Mouse (Mus musculus): Measurements from ENCODE around the gene Jph4. TPM values are rescaled to one million over a fixed set of nuclear protein-coding genes. Genes with fewer than 3 reads are reported as not detected.
A peak's percentile ranks its signal among the peaks of the same experiment; 100 is the strongest.

Jph4 gene
- total RNA-seq, 2 experiments from 2014 or later = not detected

DNA sequence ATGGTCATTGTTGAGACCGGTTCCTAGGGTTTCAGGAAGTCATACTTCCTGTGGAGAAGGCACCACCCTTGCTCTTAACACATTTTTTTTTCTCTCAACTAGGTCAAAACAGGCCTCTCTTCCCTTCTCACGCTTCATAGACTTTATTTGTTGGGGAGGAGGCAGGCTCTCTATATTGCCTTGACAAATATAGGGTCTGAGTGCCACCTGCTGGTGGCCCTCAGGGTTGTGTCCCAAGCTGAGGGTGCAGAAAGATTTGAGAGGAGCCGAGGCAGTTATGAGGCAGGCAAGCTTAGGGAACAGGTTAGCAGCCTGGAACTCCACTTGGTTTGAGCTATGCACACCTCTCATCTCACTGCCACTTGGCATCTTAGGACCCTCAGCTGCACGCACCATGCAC is 18.7 kb downstream of the Jph4 start:
- intact Hi-C loops (cut with DNase I) = loop anchor here (5.0 kb wide), 1 partner anchor 196 kb away; no protein-coding TSS in a partner anchor

DNA sequence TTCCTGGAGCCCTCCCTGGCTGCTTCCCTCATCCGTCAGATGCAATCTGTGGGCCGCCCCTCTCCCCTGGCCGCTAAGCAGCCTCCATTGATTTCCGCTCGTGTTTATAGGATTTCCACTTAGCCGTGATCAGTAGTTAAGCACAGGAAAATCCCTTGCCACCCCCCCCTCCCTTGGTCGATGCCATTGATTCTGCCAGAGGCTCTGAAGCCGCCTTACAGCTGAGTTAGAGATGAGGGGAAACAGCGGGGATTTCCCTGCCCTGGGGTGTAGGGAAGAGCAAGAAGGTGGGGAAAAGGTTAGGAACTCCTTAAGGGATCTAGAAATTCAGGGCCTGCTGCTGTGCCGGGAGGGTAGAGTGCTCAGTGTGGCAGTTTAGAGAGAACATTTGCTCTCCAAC is 19.1 kb downstream of the Jph4 start:
- no peak for DNase-seq (ENCODE audit: low spot score)
- intact Hi-C loops (cut with DNase I) = loop anchor here (1.0 to 5.0 kb wide), 2 partner anchors 73 to 195 kb away; no protein-coding TSS in a partner anchor

More for the DNA sequence above, 18.7 kb downstream of the Jph4 start:
- DNase-seq (ENCODE audit: low spot score) = no peak

DNA sequence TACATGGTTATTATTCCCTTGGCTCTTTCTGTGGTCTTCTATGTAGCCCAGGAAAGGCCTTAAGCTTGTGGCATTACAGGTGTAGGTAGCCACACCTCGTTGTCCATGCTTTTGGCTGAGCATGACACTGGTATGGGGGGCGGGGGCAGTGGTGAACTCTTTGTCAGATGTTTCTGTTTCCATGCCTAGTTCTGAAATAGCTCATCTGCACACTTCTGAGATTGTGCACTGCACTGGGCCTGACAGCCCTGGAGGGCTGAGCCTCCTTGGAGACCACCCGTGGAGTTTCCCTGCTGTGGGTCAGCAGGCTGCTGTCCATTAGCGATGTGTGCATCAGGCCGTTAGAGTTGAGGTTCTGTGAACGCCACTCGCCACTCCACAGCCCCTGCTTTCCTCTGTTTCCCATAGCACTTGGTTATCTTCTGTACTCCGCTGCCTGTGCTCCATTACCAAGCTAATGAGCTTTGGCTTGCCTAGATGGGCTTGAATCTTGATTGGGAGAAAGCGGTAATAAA is 20.1 kb downstream of the Jph4 start:
- no peak for DNase-seq (ENCODE audit: low spot score)
- intact Hi-C loops (cut with DNase I) = loop anchor here (1.0 to 5.0 kb wide), 2 partner anchors 72 to 194 kb away; no protein-coding TSS in a partner anchor

DNA sequence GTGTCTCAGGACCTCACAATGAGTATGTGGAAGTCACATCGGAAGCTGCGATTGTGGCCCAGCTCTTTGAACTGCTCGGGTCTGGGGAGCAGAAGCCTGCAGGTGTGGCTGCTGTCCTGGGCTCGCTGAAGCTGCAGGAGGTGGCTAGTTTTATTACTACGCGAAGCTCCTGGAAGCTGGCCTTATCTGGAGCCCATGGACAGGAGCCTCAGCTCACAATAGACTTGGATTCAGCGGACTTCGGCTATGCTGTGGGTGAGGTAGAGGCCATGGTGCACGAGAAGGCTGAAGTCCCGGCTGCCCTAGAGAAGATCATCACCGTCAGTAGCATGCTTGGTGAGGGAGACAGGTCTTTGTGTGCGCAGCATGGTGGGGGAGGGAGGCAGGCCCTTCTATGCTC is 21.1 kb downstream of the Jph4 start:
- intact Hi-C loops (cut with DNase I) = loop anchor here (2.0 to 5.0 kb wide), 3 partner anchors 17 to 193 kb away; no protein-coding TSS in a partner anchor
- DNase-seq (ENCODE audit: low spot score) = no peak

DNA sequence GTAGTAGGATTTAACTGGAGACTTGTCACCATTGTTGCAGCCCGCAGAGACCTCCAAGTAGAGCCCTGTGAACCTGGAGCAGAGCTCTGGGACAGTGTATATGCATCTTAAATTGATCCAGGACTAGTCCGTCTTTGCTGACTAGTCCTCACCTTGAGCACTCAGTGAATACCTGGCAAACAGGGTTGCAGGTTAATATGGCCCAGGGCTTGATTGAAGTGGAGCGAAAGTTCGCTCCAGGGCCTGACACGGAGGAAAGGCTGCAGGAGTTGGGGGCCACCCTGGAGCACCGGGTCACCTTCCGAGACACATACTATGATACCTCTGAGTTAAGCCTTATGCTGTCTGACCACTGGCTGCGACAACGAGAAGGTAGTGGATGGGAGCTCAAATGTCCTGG is 21.5 kb downstream of the Jph4 start:
- DNase-seq (ENCODE audit: low spot score) = no peak
- intact Hi-C loops (cut with DNase I) = loop anchor here (2.0 to 5.0 kb wide), 3 partner anchors 16 to 193 kb away; no protein-coding TSS in a partner anchor

DNA sequence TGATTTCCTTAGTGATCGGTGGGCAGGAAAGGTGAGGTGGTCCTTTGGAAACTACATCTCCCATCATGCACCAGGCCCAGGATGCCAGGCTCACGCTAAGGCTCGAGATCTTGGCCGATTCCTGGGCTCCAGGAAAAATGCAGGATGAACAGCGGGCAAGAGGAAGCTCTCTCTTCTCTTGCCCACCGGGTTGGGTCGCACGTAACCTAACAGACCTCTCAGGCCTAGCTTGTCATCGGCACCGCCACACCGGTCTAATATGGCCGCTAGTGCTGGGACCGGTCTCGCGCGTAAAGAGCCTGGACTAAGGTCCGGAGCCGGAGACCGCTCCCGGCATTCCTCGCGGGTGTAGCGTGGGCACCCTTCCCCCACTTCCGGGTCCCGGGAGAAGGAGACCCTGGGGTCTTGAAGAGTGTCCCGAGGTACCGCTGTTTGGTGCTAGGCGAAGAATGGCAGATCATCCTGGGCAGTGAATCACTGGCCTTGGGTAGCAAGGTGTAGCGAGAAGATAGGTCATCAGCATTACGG is 22.0 kb downstream of the Jph4 start, which contains the start of gene Thtpa:
Thtpa (plus strand) TSS at position 81 of the 528 bp plus-strand sequence.
- DNase-seq (ENCODE audit: low spot score) = peak; percentile 52
- intact Hi-C loops (cut with DNase I) = loop anchor here (2.0 to 5.0 kb wide), 3 partner anchors 16 to 192 kb away; no protein-coding TSS in a partner anchor

DNA sequence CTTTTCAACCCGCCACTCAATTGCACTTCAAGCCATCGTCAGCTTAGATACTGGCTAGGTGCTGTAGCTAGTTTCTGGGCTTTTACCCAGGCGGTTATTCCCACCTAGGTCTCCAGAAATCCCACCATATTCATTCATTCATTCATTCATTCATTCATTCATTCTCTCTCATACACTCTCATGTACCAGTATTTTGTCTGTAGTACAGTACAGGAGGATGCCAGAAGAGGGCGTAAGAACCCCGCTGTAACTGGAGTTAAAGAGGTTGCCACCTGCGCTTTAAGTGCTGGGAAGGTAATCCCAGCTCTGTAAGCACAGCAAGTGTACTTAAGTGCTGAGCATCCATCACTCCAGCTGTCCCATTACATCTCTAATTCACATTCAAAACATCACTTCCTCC is 22.8 kb downstream of the Jph4 start:
- no peak for DNase-seq (ENCODE audit: low spot score)
- intact Hi-C loops (cut with DNase I) = loop anchor here (2.0 kb wide), 2 partner anchors 15 to 21 kb away; no protein-coding TSS in a partner anchor

DNA sequence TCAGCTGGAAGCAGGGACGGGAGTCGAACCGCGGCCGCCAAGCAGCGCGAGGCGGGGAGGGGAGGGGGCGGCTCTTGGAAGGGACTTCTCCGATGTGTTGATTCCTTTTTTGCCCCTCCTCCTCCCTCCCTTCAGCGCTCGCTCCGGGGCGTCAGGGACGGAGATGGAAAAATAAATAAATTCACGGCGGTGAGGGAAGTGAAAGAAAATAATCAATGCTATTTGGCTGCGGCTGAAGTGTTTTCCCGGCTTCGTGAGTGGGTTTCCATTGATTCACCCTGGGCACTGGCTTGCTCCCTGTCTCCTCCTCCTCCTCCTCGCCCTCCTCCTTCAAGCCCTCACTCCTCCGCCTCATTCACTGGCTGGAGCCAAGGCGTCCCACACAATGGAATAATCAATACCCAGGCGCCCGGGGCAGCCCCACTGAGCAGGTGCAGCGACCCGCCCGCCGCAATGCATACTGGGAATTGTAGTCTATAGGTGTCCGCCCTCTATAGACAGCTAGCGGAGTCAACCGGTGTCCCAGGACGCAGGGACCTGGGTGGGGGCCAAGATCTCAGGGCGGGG is 24.6 kb downstream of the Jph4 start, which contains the start of gene Zfhx2:
Zfhx2 (minus strand) TSS at position 314 of the 567 bp plus-strand sequence.
- intact Hi-C loops (cut with DNase I) = no loop called here
- DNase-seq (ENCODE audit: low spot score) = peak; percentile 80

DNA sequence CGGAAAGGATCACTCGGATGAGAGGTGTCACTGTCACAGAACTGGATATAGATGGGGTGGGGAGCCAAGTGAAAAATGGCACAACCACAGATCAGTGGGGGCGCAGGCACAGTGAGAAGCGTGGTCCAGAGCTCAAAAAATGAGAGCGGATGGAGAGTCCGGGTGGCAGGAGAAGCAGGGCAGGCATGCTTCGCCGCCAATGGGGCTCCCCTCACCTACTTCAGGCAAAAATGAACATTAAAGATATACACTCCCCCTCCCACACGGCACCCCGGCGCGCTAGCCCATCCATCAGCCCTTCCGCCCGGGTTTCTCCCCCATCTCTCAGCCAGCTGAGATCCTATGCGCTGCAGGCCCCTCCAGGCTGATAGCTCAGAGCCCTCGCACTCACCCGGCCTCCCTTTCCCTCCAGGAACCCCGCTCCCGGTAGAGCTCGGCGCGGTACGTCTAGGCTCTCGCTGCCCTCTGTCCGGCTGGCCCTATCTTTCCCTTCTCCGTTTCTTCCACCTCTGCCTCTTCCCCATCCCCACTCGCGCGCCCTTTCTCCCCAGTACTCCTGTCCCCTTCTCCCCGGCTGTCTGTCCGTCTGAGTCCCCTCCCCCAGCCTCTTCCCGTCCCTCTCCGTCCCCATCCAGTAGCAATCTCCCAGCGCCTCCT is 25.4 kb downstream of the Jph4 start:
- intact Hi-C loops (cut with DNase I) = no loop called here

DNA sequence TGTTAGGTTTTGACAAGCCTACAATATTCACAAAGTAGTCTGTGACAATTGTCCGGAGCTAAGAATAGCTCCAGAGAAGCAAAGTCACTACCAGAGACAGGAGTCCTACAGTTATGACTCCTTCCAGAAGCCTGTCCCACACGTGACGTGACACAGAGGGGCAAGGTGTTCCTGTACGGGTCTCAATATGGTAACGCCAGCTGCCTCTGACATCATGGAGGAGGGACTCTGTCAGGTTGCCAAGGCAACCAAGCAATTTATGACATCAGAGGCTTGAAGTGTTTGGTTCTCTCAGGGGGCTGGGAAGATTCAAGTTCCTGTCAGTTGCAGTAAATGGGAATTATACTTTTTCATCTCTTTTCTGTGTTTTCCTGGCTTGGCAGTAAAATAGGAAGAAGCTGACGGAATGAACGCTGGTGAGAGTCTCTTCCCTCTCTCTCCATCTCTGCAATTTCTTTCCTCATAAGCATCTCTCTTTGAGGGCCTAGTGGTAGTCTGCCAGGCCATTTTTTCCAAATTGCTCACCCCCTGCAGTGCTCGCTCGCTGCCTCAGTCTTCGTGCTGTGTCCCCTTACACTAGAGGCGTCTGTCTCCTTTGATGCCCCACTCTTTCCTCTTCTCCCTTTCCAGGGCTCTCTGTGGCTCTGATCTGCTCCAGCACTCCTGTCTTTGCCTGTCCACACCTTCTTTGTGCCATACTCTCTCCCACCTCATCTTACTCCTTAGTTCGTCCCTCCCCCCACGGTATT is 27.4 kb downstream of the Jph4 start:
- no peak for DNase-seq (ENCODE audit: low spot score)
- intact Hi-C loops (cut with DNase I) = no loop called here

More for the DNA sequence above, 25.4 kb downstream of the Jph4 start:
- DNase-seq (ENCODE audit: low spot score) = no peak

DNA sequence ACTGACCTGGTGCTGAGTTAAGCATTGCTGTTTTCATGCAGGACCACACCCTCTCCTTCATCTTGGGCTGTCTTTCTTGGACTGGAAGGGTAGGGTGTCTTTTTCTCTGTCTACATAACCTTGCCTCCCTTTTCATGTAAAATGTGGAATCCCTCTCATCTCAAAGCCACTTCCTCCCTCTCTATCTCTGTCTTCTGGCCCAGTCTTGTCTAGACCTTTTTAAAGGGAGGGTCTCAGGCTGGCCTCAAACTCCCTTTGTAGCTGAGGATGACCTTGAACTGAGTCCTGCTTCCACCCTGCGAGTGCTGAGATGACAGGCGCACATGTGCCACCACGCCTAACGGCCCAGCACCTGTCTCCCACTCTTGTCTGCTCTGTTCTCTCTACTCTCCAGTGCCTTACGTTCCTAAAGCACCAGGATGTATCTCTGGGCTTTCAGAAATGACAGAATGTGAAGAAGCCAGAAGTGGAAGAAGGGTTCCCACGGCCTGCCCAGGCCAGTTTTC is 30.7 kb downstream of the Jph4 start:
- no peak for DNase-seq (ENCODE audit: low spot score)
- intact Hi-C loops (cut with DNase I) = no loop called here

DNA sequence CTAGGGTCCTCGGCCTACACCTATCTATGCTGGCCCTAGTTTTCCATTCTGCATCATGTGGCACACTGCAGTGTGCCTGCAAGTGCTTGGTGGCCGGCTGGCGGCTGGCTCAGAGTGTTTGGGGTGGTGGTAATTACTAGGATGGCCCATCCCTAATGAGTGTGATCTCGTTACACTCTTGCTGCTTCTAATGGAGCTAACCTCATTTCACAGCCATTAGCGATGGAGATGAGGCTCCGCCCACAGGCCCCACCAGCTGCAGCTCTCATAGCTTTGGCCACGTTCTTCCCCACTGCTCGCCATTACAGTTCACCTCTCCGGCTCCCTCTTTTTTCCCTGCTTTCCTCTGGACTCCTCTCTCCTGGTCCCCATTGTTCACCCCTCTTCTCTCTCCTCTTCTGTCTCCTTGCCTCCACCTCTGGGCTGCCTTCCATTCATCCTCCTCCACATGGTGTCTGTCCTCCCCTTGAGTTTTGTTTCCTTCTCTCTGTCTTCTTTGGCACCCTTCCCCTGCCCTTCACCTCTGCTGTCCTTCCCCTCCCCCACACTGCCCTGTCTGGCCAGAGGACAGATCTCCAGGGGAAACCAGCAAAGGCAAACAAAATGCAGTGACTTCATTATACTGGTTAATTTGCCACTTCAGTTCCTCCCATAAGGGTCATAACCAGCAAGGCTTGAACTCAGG is 31.3 kb downstream of the Jph4 start:
- intact Hi-C loops (cut with DNase I) = no loop called here
- DNase-seq (ENCODE audit: low spot score) = no peak

DNA sequence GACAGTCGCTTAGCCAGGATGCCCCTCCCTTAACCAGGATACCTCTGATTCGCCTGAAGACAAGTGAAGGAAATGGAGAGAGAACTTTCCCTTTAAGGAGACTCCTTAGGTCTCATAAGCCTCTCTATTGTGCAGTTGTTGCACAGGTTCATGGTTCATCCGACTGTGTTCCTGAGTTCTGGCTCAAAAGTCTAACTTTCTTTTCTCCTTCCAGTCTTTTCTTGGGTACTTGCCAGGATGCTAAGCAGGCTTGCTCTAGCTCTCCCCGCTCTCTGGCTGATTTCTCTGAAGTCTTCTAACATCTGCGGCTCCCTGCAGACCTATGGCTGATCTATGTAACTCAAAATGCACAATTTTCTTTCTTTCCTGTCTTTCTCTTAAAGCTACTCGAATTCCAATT is 33.3 kb downstream of the Jph4 start:
- DNase-seq (ENCODE audit: low spot score) = no peak
- intact Hi-C loops (cut with DNase I) = no loop called here

DNA sequence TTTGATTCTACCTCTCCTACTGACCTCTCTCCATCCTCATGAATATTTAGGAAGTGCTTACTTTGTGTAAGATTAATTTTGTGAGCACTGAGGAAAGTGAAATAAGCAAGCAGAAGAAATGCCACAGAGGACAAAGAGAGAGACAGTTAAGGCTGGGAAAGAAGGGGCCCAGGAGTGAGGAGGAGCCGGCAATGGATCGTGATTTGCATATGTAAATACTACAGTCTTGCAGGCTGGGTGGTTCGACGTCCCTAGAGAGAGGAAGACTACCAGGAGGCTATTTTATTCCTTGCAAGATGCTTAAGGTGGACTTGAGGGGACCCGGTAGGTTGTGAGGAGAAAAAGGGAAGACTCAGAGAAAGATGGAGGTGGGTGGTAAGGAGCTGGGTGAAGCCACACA is 35.6 kb downstream of the Jph4 start:
- no peak for DNase-seq (ENCODE audit: low spot score)
- intact Hi-C loops (cut with DNase I) = no loop called here

DNA sequence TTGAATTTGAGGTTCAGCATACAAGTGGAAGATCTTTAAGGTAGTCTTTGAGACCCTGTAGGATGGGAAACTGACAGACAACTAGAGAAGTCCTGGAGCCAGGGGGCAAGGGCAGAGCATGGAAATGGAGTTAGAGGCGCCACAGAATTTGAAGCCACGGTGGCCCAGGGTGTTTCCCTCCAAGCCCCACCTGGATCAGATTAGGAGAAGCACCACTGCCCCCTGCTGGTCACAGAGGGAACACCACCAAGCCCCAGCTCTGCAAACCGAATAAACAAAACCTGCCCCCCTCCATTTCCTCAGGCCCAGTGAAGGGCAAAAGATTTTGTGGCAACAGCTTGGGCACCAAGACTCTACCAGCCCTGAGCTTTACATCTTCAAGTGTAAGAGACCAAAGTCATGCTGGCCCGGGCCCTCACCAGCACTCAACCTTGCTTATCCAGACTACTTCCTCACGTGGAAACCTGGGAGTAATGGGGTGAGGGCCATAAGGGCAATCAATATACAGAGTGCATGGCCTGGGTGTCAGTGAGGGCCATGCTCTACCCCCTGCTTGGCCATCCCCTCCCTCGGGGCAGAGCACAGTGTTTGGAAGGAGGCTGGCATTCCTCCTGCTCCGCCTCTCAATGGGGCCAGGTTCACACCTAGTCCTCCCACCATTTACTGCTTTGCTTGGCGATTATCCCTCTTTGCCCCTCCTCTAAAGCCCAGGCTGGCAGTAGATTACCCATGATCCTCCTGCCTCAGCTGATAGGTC is 37.3 kb downstream of the Jph4 start:
- intact Hi-C loops (cut with DNase I) = loop anchor here (1.0 to 2.0 kb wide), 2 partner anchors 15 to 55 kb away; partner anchors contain the start of gene Thtpa

DNA sequence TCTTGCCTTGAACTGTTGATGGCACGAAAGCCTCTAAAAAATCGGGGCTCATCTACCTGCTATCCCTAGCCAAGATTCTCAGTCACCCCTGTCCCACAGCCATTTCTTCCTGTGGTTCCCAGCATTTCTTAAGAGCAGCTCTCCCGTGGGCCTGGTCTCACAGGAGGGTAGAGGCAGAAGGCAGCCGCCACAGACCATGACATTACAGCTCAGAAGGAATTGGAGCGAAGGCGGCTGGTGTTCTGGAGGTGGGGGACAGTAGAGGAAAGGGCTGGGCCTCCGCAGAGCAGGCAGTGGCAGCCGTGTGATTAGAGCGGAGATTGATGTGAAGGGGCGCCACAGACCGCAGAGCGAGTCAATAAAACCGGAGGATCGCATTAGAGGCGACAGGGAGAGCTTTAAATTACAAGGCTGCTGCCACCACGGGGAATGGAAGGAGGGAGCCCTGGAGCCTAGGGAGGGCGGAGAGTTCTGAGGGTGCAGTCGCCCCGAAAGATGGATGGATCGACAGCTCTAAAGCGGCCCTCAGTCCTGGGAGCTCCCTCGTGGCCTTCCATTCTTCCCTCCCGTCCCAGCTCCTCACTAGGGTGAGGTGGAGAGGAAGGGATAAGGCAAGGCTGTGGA is 38.3 kb downstream of the Jph4 start:
- DNase-seq (ENCODE audit: low spot score) = no peak
- intact Hi-C loops (cut with DNase I) = loop anchor here (2.0 kb wide), 1 partner anchor 16 kb away; the partner anchor contains the start of gene Thtpa

More for the DNA sequence above, 37.3 kb downstream of the Jph4 start:
- DNase-seq (ENCODE audit: low spot score) = no peak

DNA sequence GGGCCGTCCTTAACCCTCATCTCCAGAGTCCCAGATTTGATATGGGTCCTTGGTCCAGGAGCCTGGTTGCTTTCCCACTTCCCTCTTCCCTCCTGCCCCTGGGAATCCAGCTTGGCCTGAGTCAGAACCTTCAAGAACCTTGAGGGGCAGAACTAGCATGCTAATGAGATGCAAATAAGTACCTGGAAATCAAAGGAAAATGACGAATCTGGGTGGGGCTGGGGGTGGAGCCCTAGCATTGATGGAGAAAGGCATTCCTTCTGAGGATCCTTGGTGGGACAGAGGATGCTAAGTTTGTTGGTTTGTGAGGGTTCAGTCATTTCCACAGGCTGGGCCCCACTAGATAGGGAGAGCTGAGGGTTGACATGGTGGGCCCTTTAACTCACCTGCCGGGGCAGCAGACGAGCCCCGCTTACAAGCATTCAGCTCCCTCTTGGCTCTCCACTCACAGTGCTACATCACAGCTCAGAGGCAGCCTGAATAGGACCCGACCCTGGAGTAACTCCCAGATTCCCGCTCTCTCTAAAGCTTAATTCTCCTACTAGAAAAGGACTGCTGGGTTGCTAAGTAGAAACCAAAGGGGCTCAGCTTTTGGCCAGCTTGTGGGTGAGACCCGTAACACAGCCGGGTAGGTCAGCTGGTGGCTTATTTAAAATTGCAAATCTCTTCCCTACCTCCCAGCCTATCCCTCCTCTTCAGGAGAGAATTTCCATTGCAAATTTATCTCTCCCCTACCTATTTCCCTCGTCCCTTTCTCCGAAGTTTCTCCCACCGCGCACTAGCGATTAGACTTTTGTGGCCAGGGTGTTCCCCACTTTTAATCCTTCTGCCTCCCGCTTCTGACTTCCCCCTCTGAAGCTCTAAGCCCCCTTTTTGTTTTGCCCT is 39.0 kb downstream of the Jph4 start:
- intact Hi-C loops (cut with DNase I) = loop anchor here (2.0 kb wide), 1 partner anchor 17 kb away; the partner anchor contains the start of gene Thtpa
- DNase-seq (ENCODE audit: low spot score) = no peak
